ENCODE assay signal across 8 mouse cellular contexts in genomic region chr13:29356158-29356485, GRCm38 (mm10).
A peak's percentile ranks its signal among the peaks of the same experiment; 100 is the strongest.
DNase-seq lines count a peak whose midpoint lies in the region; ATAC-seq and TF ChIP-seq lines count a peak whose summit lies in the region.

No protein-coding gene starts in this region.

- no peaks in the 10 kb centered on the region for H3K36me3 ChIP-seq in intestine, embryonic 15.5 days
- no peaks in the 10 kb centered on the region for H3K36me3 ChIP-seq in liver, embryonic 12.5 days

- H3K4me3 ChIP-seq in left cerebral cortex, adult 2 months, result no peak overlapping the region
- no peak overlapping the region for H3K4me3 ChIP-seq in intestine, embryonic 15.5 days (replicated peaks)
- H3K4me3 ChIP-seq in liver, embryonic 12.5 days, result no peak overlapping the region

- DNase-seq in left cerebral cortex, postnatal 4 days, result peak; percentile 33
- no peak for DNase-seq in left cerebral cortex, adult 2 months (ENCODE audit: extremely low spot score in 1 of 2, low spot score in 2 of 2)
- peak; percentile 29 for DNase-seq in embryo, embryonic 9.5 days (ENCODE audit: extremely low spot score)
- peak; percentile 43 to 50 for DNase-seq in heart, postnatal 10 days
- peak; percentile 25 for DNase-seq in neural tube, embryonic 10.5 days (ENCODE audit: extremely low spot score, low spot score)
- no peak for DNase-seq in B cell, adult 2 months

- 0 out of 2 replicates have a peak, but pooled peaks cover 4% of the 10 kb centered on the region for H3K4me1 ChIP-seq in intestine, embryonic 15.5 days (replicated peaks)
- H3K4me1 ChIP-seq in liver, embryonic 12.5 days, result no peaks in the 10 kb centered on the region

- 58% methylated on average over 10 of the region's 10 CpGs for WGBS in intestine, embryonic 15.5 days
- 64% methylated on average over 10 of the region's 10 CpGs for WGBS in liver, embryonic 12.5 days (ENCODE audit: insufficient replicate concordance)

- TF ChIP-seq CTCF in left cerebral cortex, adult 2 months (IDR thresholded peaks at IDR 0.05), result no peak

- no peak overlapping the region for H3K9ac ChIP-seq in intestine, embryonic 15.5 days
- no peak overlapping the region for H3K9ac ChIP-seq in liver, embryonic 12.5 days

- no peak for ATAC-seq in intestine, embryonic 15.5 days
- no peak for ATAC-seq in liver, embryonic 12.5 days

- H3K27ac ChIP-seq in left cerebral cortex, adult 2 months, result no peak overlapping the region
- no peak overlapping the region for H3K27ac ChIP-seq in intestine, embryonic 15.5 days
- no peak overlapping the region for H3K27ac ChIP-seq in liver, embryonic 12.5 days

- H3K4me2 ChIP-seq in intestine, embryonic 15.5 days (replicated peaks), result no peak overlapping the region
- no peak overlapping the region for H3K4me2 ChIP-seq in liver, embryonic 12.5 days

- intact Hi-C loops in left cerebral cortex, postnatal 4 days (cut with DNase I), result no loop called here
- intact Hi-C loops in left cerebral cortex, adult 2 months (cut with DNase I), result no loop called here
- intact Hi-C loops in heart, postnatal 10 days (cut with DNase I), result no loop called here

- H3K27me3 ChIP-seq in intestine, embryonic 15.5 days (replicated peaks), result no peaks in the 10 kb centered on the region
- H3K27me3 ChIP-seq in liver, embryonic 12.5 days (replicated peaks), result no peaks in the 10 kb centered on the region

- 0 out of 2 replicates have a peak, but pooled peaks cover 3% of the 10 kb centered on the region for H3K9me3 ChIP-seq in intestine, embryonic 15.5 days
- no peaks in the 10 kb centered on the region for H3K9me3 ChIP-seq in liver, embryonic 12.5 days (replicated peaks)

Comparison
In these comparisons a context has a peak if more than half of its experiments do, and no peak if none do; other contexts are left out.
1. DNase-seq: peak in left cerebral cortex, postnatal 4 days (single experiment), embryo, embryonic 9.5 days (single experiment), heart, postnatal 10 days (2 of 2) and neural tube, embryonic 10.5 days (single experiment); none in left cerebral cortex, adult 2 months (0 of 2) and B cell, adult 2 months (0 of 2).